Mouse (Mus musculus) liver, embryonic 12.5 days (tissue): ENCODE data around the gene Cubn. TPM values are rescaled to one million over a fixed set of nuclear protein-coding genes. Genes with fewer than 3 reads are reported as not detected.

Experiments
- ATAC-seq: fragments of 200-750 bp; cut with Nextera tagmentation; 2 replicates; pipeline ENCODE4 v1.8.0; 2017; ENCODE audit warnings: moderate number of reproducible peaks, mild to moderate bottlenecking, moderate library complexity
- H3K27ac ChIP-seq: fragments of 300-500 bp; sonication (generic); 2 replicates; pipeline ENCODE4 v1.5.1; 2016; ENCODE audit warnings: mild to moderate bottlenecking
- H3K27me3 ChIP-seq: fragments of 300-500 bp; sonication (generic); replicated peaks from 2 replicates; pipeline ENCODE4 v1.6.1; 2016; ENCODE audit warnings: mild to moderate bottlenecking, moderate library complexity
- H3K36me3 ChIP-seq: fragments of 300-500 bp; sonication (generic); 2 replicates; pipeline ENCODE4 v1.6.1; 2016; ENCODE audit warnings: mild to moderate bottlenecking, moderate library complexity
- H3K4me1 ChIP-seq: fragments of 300-500 bp; sonication (generic); 2 replicates; pipeline ENCODE4 v1.6.1; 2016
- H3K4me2 ChIP-seq: fragments of 300-500 bp; sonication (generic); 2 replicates; pipeline ENCODE4 v1.6.1; 2016; ENCODE audit warnings: mild to moderate bottlenecking, moderate library complexity
- H3K4me3 ChIP-seq: fragments of 300-500 bp; sonication (generic); 2 replicates; pipeline ENCODE4 v1.5.1; 2016; ENCODE audit warnings: mild to moderate bottlenecking, moderate library complexity
- H3K9ac ChIP-seq: fragments of 300-500 bp; sonication (generic); 2 replicates; pipeline ENCODE4 v1.6.1; 2016; ENCODE audit warnings: mild to moderate bottlenecking, moderate library complexity
- H3K9me3 ChIP-seq: fragments of 300-500 bp; sonication (generic); replicated peaks from 2 replicates; pipeline ENCODE4 v1.6.1; 2016; ENCODE audit warnings: mild to moderate bottlenecking, moderate library complexity
- WGBS: fragments of 180-500 bp; shearing (Covaris S2); methylation state at CpG from one replicate; pipeline ENCODE4 v1.1.7; 2016; ENCODE audit not compliant: insufficient replicate concordance; 5-methylcytosine and 5-hydroxymethylcytosine counted together
- polyA plus RNA-seq: library from polyadenylated mRNA; unstranded; fragments of >200 nt; fragmentation: Nextera tagmentation; extraction: Ambion mirVana; gene quantifications from 2 replicates; pipeline ENCODE4 v1.2.1, GENCODE M21; 2016

Gene Cubn
- polyA plus RNA-seq, 1 experiment from 2014 or later: 0.07 TPM

DNA sequence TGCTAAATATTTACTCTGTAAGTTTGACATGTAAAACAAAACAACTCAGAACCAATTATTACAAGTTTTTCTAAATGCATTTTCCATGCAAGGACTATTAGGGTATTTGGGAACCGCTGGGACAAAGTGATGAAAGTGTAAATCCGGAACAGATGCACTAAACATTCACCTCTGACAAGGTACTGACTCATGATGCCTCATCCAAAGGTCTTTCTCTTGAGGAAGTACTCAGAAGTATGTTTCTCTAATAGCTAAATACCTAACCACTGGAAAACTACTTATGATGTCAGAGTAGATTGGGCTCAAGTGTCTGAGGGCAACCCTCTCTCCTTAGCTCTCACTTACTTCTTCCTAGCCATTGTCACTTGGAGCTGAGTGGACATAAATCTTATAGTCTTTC is 10.9 kb downstream of the Cubn start:
- ATAC-seq: no peak

DNA sequence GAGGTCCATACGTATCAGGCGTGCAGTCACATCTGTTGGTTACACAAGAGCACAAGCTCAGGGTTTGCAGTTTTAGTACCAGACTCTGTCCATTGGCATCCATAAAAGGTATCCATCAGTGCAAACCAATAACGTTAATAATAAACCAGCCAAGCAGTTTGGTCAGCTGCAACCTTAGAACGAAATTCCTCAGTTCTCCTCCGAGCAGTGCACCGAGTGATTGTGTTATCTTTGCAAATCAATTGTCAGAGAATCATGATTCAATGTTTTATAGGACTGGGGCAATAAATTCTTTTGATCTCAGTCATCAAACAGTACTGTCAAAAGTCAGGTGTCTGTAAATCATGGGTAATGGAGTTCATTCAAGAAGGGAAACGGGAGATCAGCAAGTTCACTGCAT is 12.4 kb downstream of the Cubn start:
- WGBS: 72% methylated on average over 7 of the region's 7 CpGs
- Histone ChIP-seq H3K9ac (no peak overlapping the region), H3K4me1 (0 out of 2 replicates have a peak, but pooled peaks cover 5% of the 10 kb centered on the region), H3K4me3 (no peak overlapping the region), H3K27me3 (no peaks in the 10 kb centered on the region), H3K9me3 (no peaks in the 10 kb centered on the region), H3K4me2 (no peak overlapping the region), H3K27ac (no peak overlapping the region), H3K36me3 (no peaks in the 10 kb centered on the region)
- no peak for ATAC-seq

More for the DNA sequence above, 10.9 kb downstream of the Cubn start:
- no peak overlapping the region for H3K27ac ChIP-seq
- H3K4me2 ChIP-seq: no peak overlapping the region
- whole genome bisulfite sequencing: 58% methylated on average over 2 of the region's 2 CpGs
- no peak overlapping the region for H3K9ac ChIP-seq
- no peaks in the 10 kb centered on the region for H3K36me3 ChIP-seq
- no peaks in the 10 kb centered on the region for H3K9me3 ChIP-seq
- H3K27me3 ChIP-seq: no peaks in the 10 kb centered on the region
- no peak overlapping the region for H3K4me3 ChIP-seq
- no peaks in the 10 kb centered on the region for H3K4me1 ChIP-seq

DNA sequence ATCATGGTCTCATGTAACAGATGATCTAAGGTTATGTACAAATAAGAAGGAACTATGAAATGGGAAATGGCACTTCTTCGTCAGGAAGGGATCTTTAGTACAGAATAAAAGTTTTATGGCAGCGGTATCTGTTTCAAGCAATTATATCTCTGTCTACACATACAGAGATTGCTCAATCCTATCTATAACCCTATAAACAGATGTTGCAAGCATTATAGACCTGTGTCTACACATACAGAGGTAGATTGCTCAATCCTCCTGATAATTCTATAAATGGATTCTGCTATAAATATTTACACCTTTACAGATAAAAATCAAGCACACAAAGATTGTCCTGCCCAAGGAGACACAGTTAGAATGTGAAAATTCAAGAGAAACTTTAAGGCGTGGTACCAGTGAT is 21.5 kb downstream of the Cubn start:
- 72% methylated on average over 3 of the region's 3 CpGs for WGBS
- ATAC-seq: no peak
- no peak overlapping the region for H3K9ac ChIP-seq
- no peak overlapping the region for H3K27ac ChIP-seq
- H3K9me3 ChIP-seq: no peaks in the 10 kb centered on the region
- no peak overlapping the region for H3K4me2 ChIP-seq
- no peak overlapping the region for H3K4me3 ChIP-seq
- 0 out of 2 replicates have a peak, but pooled peaks cover under 1% of the 10 kb centered on the region for H3K4me1 ChIP-seq
- H3K27me3 ChIP-seq: no peaks in the 10 kb centered on the region
- H3K36me3 ChIP-seq: no peaks in the 10 kb centered on the region

DNA sequence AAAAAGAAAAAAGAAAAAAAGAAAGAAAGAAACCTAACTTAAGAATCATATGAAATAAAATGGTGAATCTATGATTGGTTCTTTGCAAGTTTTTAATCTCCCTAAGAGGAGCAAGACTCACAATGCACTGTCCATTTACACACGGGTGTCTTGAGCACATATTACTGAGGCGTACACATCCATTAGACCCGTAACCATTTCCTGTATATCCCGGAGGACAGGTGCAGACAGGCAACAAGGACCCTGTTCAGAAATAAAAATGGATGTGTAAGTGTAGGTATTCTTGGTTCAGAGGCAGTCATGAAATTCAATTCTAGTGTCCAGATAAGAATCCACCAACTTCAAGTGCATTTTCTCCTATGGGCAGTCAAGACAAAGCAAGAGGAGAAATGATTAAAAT is 22.0 kb downstream of the Cubn start:
- Histone ChIP-seq H3K27me3 (no peaks in the 10 kb centered on the region), H3K4me2 (no peak overlapping the region), H3K4me3 (no peak overlapping the region), H3K27ac (no peak overlapping the region), H3K9ac (no peak overlapping the region), H3K9me3 (no peaks in the 10 kb centered on the region), H3K4me1 (no peaks in the 10 kb centered on the region), H3K36me3 (no peaks in the 10 kb centered on the region)
- ATAC-seq: no peak
- 76% methylated on average over 4 of the region's 4 CpGs for WGBS

DNA sequence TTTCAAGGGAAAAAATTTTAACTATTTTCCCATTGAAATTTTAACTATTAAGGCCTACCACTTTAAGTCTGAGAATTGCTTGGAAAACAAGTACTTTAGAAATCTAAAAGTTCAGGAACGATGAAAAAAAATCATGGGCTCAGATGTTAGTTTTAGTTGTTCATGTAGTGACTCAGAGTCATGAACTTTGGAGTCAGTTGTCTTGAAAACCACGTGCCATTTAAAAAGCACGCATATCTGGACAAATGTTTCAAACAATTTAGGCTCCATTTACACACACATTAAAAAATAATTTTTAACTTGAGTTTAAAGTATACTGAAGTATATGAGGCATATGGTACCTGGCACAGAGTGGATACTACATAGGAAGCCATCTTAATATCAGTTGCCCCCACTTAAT is 24.9 kb downstream of the Cubn start:
- 67% methylated on average over 3 of the region's 3 CpGs for WGBS
- H3K27ac ChIP-seq: no peak overlapping the region
- H3K4me2 ChIP-seq: no peak overlapping the region
- H3K9me3 ChIP-seq: no peaks in the 10 kb centered on the region
- ATAC-seq: no peak
- no peak overlapping the region for H3K9ac ChIP-seq
- H3K4me1 ChIP-seq: no peaks in the 10 kb centered on the region
- H3K27me3 ChIP-seq: no peaks in the 10 kb centered on the region
- no peak overlapping the region for H3K4me3 ChIP-seq
- no peaks in the 10 kb centered on the region for H3K36me3 ChIP-seq

DNA sequence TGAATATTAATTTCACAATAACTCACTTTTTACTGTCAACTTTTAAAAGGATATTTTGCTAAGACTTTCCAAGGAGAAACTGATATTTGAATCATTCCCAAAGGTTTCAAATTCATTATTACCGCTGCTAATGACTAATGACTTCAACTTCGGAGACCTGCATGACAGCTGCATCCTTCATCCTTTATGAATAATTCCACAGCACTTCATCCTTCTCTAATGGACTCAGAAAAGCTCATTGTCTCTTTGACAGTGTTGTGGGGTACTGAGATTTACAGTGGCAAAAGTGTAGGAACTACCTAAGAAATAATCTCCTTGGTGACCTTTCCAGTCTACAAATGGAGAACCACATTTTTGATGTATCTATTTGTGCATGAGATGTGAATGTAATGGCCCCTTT is 33.5 kb downstream of the Cubn start:
- Histone ChIP-seq H3K4me2 (no peak overlapping the region), H3K27me3 (no peaks in the 10 kb centered on the region), H3K4me3 (no peak overlapping the region), H3K4me1 (no peaks in the 10 kb centered on the region), H3K9ac (no peak overlapping the region), H3K27ac (no peak overlapping the region), H3K36me3 (no peaks in the 10 kb centered on the region), H3K9me3 (no peaks in the 10 kb centered on the region)
- ATAC-seq: no peak
- 78% methylated on average over 2 of the region's 2 CpGs for WGBS

DNA sequence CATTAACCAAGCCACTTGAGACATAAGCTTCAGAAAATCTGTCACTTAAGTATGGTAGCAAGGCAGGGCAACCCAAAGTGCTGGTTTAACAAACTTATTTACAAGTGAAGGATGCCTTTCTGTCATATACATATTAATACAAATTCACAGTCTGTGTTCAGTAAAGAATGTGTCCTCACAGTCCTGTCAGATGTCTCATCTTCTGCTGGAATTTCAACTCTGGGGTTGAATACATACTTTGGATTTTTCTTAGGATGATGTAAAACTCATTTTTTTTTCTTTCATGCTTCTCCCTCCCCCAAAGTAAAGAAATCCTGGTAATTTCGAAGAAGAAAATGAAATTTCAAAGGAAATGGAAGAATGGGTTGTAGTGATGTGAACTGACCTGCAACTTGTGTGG is 34.8 kb downstream of the Cubn start:
- Histone ChIP-seq H3K9ac (no peak overlapping the region), H3K4me2 (no peak overlapping the region), H3K27me3 (no peaks in the 10 kb centered on the region), H3K36me3 (no peaks in the 10 kb centered on the region), H3K4me1 (no peaks in the 10 kb centered on the region), H3K27ac (no peak overlapping the region), H3K9me3 (no peaks in the 10 kb centered on the region), H3K4me3 (no peak overlapping the region)
- WGBS: 50% methylated on average over 1 of the region's 1 CpGs
- no peak for ATAC-seq

DNA sequence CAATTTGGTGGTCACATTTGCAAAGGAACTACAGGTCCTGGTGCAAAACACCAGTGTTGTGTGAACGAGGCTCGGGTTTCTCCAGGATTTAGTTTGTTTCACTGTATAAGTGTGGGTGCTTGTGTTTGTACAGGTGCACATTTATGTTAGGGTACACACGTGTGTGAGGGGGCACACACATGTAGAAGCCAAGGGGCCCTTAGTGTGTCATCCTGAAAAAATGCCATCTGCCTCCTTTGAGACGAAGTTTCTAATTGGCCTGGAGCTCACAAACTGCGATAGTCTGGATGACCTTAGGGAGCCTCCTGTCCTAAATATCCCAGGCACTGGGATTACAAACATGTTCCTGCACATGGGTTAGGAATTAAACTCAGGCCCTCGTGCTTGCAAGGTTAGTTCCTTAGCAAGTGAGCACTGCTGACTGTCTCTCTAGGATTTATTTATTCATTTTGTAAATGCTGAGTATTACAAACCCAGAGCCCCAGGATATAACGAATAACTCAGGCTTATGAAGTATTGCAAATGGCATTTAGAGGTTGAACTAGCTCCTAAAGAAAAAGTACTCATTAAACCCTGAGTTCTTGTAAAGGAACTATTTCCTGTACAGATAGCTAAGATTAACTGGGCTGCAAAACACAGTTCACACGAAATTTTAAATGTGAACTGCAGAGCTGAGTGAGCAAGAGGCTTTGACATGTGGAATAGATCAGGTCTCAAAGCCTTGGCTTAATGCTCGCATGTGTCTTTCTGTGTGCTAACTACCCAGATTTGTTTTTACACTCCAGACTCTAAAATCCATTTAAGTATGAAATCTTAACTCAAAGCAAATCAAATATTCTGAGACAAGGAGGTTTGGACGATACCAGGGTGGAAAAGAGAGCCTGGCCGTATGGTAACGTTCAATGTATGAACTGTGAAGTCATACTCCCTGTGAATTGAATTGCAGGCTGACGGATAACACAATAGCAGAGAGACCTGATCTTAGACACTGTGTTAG is 39.8 kb downstream of the Cubn start:
- no peak overlapping the region for H3K27ac ChIP-seq
- H3K9ac ChIP-seq: no peak overlapping the region
- no peak overlapping the region for H3K4me2 ChIP-seq
- no peak overlapping the region for H3K4me3 ChIP-seq
- no peaks in the 10 kb centered on the region for H3K27me3 ChIP-seq
- H3K4me1 ChIP-seq: no peaks in the 10 kb centered on the region
- ATAC-seq: no peak
- H3K36me3 ChIP-seq: no peaks in the 10 kb centered on the region
- H3K9me3 ChIP-seq: no peaks in the 10 kb centered on the region
- 66% methylated on average over 13 of the region's 13 CpGs for WGBS

DNA sequence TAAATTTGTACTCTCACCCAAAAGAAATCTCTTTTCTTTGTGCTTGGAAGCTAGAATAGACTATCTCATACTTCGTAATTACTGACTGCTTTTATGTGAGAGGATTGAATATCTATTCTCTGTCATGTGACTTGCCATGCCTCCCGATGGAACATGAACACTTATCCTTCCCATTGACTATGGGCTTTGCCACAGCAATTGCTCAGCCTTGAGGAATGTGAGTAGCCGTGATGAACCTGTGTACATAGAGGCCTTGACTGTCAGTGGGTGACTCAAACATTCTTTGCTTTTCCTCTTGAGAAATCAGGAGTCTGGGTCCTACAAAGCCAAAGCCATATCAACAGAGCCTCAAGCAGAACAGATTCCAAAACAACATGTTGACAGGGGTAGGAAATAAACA is 40.7 kb downstream of the Cubn start:
- no peaks in the 10 kb centered on the region for H3K27me3 ChIP-seq
- no peaks in the 10 kb centered on the region for H3K4me1 ChIP-seq
- no peaks in the 10 kb centered on the region for H3K36me3 ChIP-seq
- no peak overlapping the region for H3K27ac ChIP-seq
- H3K4me3 ChIP-seq: no peak overlapping the region
- H3K9ac ChIP-seq: no peak overlapping the region
- H3K4me2 ChIP-seq: no peak overlapping the region
- 69% methylated on average over 3 of the region's 3 CpGs for WGBS
- no peak for ATAC-seq
- no peaks in the 10 kb centered on the region for H3K9me3 ChIP-seq

DNA sequence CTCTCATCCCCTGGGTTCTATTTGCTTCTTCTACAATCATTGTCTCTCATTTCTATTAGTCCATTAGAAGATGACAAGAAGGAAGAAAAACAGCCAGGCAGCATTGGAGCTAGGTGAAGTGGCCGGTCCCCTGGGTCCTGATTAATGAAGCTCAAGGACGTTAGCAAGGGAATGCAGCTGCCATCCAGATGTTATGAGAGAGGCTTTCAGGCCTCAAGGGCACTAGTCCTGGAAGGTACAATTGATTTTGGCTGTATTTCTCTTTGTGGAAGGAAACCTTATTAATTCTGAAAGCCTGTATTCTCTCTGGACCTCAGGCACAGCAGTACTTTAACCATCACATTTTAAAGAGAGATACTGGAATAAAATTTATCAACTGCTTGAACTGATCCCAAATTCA is 41.1 kb downstream of the Cubn start:
- no peaks in the 10 kb centered on the region for H3K27me3 ChIP-seq
- no peaks in the 10 kb centered on the region for H3K36me3 ChIP-seq
- H3K9ac ChIP-seq: no peak overlapping the region
- WGBS: 70% methylated on average over 2 of the region's 2 CpGs
- no peaks in the 10 kb centered on the region for H3K4me1 ChIP-seq
- ATAC-seq: no peak
- H3K4me3 ChIP-seq: no peak overlapping the region
- H3K9me3 ChIP-seq: no peaks in the 10 kb centered on the region
- no peak overlapping the region for H3K4me2 ChIP-seq
- no peak overlapping the region for H3K27ac ChIP-seq

DNA sequence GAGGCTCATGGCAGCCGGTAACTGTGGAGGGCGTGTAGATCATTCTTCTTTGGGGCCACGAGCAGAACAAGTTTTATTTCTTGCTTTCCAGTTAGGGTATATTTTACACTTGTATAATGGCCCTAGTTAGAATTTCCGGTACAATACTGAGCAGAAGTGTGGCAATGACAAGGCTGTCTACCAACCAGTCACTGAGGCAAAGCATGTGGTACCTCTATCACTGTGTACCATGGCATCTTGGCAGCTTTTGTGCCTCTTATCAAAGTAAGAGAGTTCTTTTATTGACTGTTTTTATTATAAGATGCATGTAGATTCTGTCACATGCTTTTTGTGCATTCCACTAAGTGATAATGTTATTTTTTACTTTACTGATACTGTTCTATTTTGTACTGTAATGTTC is 46.5 kb downstream of the Cubn start:
- Histone ChIP-seq H3K4me1 (no peaks in the 10 kb centered on the region), H3K9me3 (no peaks in the 10 kb centered on the region), H3K36me3 (no peaks in the 10 kb centered on the region), H3K27me3 (no peaks in the 10 kb centered on the region), H3K4me3 (no peak overlapping the region), H3K9ac (no peak overlapping the region), H3K27ac (no peak overlapping the region), H3K4me2 (no peak overlapping the region)
- 78% methylated on average over 4 of the region's 4 CpGs for WGBS
- ATAC-seq: no peak

DNA sequence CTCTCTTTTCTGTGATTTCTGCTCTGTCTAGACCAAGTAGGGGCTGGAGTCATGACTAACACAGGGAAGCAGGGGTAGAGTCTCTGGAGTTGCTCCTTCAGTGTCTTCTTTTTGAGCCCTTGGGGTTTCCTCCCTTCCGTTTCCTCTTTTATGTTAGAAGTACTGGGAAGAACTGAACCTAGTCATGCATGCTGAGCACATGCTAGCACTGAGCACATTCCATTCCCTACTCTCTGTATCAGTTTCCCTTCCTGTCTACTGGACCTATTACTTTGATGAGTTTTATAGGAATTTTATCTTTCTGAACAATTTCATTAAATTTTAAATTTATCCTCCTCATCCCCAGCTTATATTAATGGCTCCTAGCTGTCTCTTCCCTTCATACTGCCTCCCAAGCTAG is 52.6 kb downstream of the Cubn start:
- WGBS: 50% methylated on average over 1 of the region's 1 CpGs
- Histone ChIP-seq H3K4me1 (no peaks in the 10 kb centered on the region), H3K27ac (no peak overlapping the region), H3K9ac (no peak overlapping the region), H3K36me3 (no peaks in the 10 kb centered on the region), H3K4me2 (no peak overlapping the region), H3K4me3 (no peak overlapping the region), H3K27me3 (no peaks in the 10 kb centered on the region), H3K9me3 (no peaks in the 10 kb centered on the region)
- ATAC-seq: no peak
